Mouse (Mus musculus): ENCODE results near the gene Fars2.

Gene Fars2

GRCm38 (mm10) chr13:36505730-36506129, 388.5 kb downstream of the Fars2 start:
- DNase-seq (ENCODE audit: extremely low spot score, low spot score): no peak

- no peak for DNase-seq (ENCODE audit: extremely low spot score, low spot score)
Observed at GRCm38 (mm10) chr13:36506315-36506714, 389.1 kb downstream of the Fars2 start.

- DNase-seq (ENCODE audit: extremely low spot score, low spot score): no peak
Observed at GRCm38 (mm10) chr13:36510161-36510560, 392.9 kb downstream of the Fars2 start.

- DNase-seq (ENCODE audit: extremely low spot score, low spot score): no peak
Observed at GRCm38 (mm10) chr13:36513126-36513525, 395.9 kb downstream of the Fars2 start.

- DNase-seq (ENCODE audit: extremely low spot score, low spot score): no peak
Observed at GRCm38 (mm10) chr13:36518144-36518571, 400.9 kb downstream of the Fars2 start.

- DNase-seq (ENCODE audit: extremely low spot score, low spot score): no peak
Observed at GRCm38 (mm10) chr13:36527761-36528160, 410.5 kb downstream of the Fars2 start.

GRCm38 (mm10) chr13:36528223-36528895, 411.1 kb downstream of the Fars2 start:
- DNase-seq (ENCODE audit: extremely low spot score, low spot score): no peak

- DNase-seq (ENCODE audit: extremely low spot score, low spot score): no peak
Observed at GRCm38 (mm10) chr13:36529467-36530039, 412.3 kb downstream of the Fars2 start.

GRCm38 (mm10) chr13:36530852-36531251, 413.6 kb downstream of the Fars2 start:
- no peak for DNase-seq (ENCODE audit: extremely low spot score, low spot score)

- no peak for DNase-seq (ENCODE audit: extremely low spot score, low spot score)
Observed at GRCm38 (mm10) chr13:36531893-36532292, 414.7 kb downstream of the Fars2 start.

GRCm38 (mm10) chr13:36533071-36533470, 415.9 kb downstream of the Fars2 start:
- no peak for DNase-seq (ENCODE audit: extremely low spot score, low spot score)

- DNase-seq (ENCODE audit: extremely low spot score, low spot score): no peak
Observed at GRCm38 (mm10) chr13:36533518-36533917, 416.3 kb downstream of the Fars2 start.

GRCm38 (mm10) chr13:36533966-36534540, 416.8 kb downstream of the Fars2 start:
- no peak for DNase-seq (ENCODE audit: extremely low spot score, low spot score)

GRCm38 (mm10) chr13:36537580-36537979, 420.4 kb downstream of the Fars2 start:
- DNase-seq (ENCODE audit: extremely low spot score, low spot score): no peak

- no peak for DNase-seq (ENCODE audit: extremely low spot score, low spot score)
Observed at GRCm38 (mm10) chr13:36538385-36538784, 421.2 kb downstream of the Fars2 start.

- no peak for DNase-seq (ENCODE audit: extremely low spot score, low spot score)
Observed at GRCm38 (mm10) chr13:36540231-36540630, 423.0 kb downstream of the Fars2 start.

- no peak for DNase-seq (ENCODE audit: extremely low spot score, low spot score)
Observed at GRCm38 (mm10) chr13:36541287-36541780, 424.1 kb downstream of the Fars2 start.

- DNase-seq (ENCODE audit: extremely low spot score, low spot score): no peak
Observed at GRCm38 (mm10) chr13:36550694-36551093, 433.5 kb downstream of the Fars2 start.

- DNase-seq (ENCODE audit: extremely low spot score, low spot score): no peak
Observed at GRCm38 (mm10) chr13:36552522-36553246, 435.5 kb downstream of the Fars2 start.

- no peak for DNase-seq (ENCODE audit: extremely low spot score, low spot score)
Observed at GRCm38 (mm10) chr13:36553247-36553642, 436.0 kb downstream of the Fars2 start.

- no peak for DNase-seq (ENCODE audit: extremely low spot score, low spot score)
Observed at GRCm38 (mm10) chr13:36554743-36555142, 437.5 kb downstream of the Fars2 start.

Data from neural tube, embryonic 10.5 days (tissue).